Mouse (Mus musculus) large intestine, adult 2 months (tissue): ENCODE data around the gene Gm14597. TPM values are rescaled to one million over a fixed set of nuclear protein-coding genes. Genes with fewer than 3 reads are reported as not detected.
A peak's percentile ranks its signal among the peaks of the same experiment; 100 is the strongest.
"Not testable (repeated sequence)": the region's sequence is repeated elsewhere in the genome, so short reads cannot be mapped to it uniquely, and the experiment has no call there.

Source experiments
- DNase-seq: peaks from one replicate; pipeline ENCODE4 v3.0.0-alpha.2; 2012; ENCODE audit warnings: low read depth, low spot score
- WGBS: fragments of 180-500 bp; shearing (Covaris S2); methylation state at CpG from one replicate; pipeline ENCODE4 v1.1.7; 2018; 5-methylcytosine and 5-hydroxymethylcytosine counted together
- polyA plus RNA-seq: library from polyadenylated mRNA; depleted of rRNA; stranded (reverse); fragments of >200 nt; gene quantifications from 2 replicates; pipeline ENCODE4 v1.2.3, GENCODE M21; 2012; rRNA removed

Gene Gm14597
- polyA plus RNA-seq, result not detected in 2 replicates

GRCm38 (mm10) chrX:53608879-53609278 is at the start of gene Gm14597:
Gene Gm14597, minus strand, starts transcription at chrX:53608979.
- 80% methylated on average over 3 of the region's 4 CpGs for WGBS
- not testable (repeated sequence) for DNase-seq

- DNase-seq, result not testable (repeated sequence)
- WGBS, result 61% methylated on average over 4 of the region's 4 CpGs
Observed at GRCm38 (mm10) chrX:53652917-53653316, 44.1 kb upstream of the Gm14597 start.

GRCm38 (mm10) chrX:53645885-53646284 is 37.1 kb upstream of the Gm14597 start:
- no peak for DNase-seq
- 54% methylated on average over 6 of the region's 6 CpGs for WGBS

GRCm38 (mm10) chrX:53642980-53643961 is 34.5 kb upstream of the Gm14597 start, which contains the start of gene Rtl8a:
Gene Rtl8a, minus strand, starts transcription at chrX:53643682.
- WGBS, result 19% methylated on average over 14 of the region's 50 CpGs
- DNase-seq, result peak; percentile 7

- DNase-seq, result not testable (repeated sequence)
- WGBS, result 75% methylated on average over 4 of the region's 4 CpGs
Observed at GRCm38 (mm10) chrX:53642604-53642979, 33.8 kb upstream of the Gm14597 start.

GRCm38 (mm10) chrX:53638107-53638506 is 29.3 kb upstream of the Gm14597 start:
- 49% methylated on average over 3 of the region's 3 CpGs for WGBS
- not testable (repeated sequence) for DNase-seq

- not testable (repeated sequence) for DNase-seq
Observed at GRCm38 (mm10) chrX:53611395-53611794, 2.6 kb upstream of the Gm14597 start.

- DNase-seq, result peak; percentile 22
- 0% methylated on average over 3 of the region's 3 CpGs for WGBS
Observed at GRCm38 (mm10) chrX:53610571-53610970, 1.8 kb upstream of the Gm14597 start.

- DNase-seq, result no peak
- 34% methylated on average over 15 of the region's 18 CpGs for WGBS
Observed at GRCm38 (mm10) chrX:53608122-53608813, 511 bp downstream of the Gm14597 start.

- WGBS, result 23% methylated on average over 20 of the region's 20 CpGs
- no peak for DNase-seq
Observed at GRCm38 (mm10) chrX:53607242-53608121, 1.3 kb downstream of the Gm14597 start, which contains the start of gene Rtl8c. Gene Rtl8c, plus strand, starts transcription at chrX:53608032.

GRCm38 (mm10) chrX:53606176-53606575 is 2.6 kb downstream of the Gm14597 start:
- WGBS, result 26% methylated on average over 1 of the region's 1 CpGs
- not testable (repeated sequence) for DNase-seq

- DNase-seq, result not testable (repeated sequence)
- WGBS, result 0% methylated on average over 1 of the region's 2 CpGs
Observed at GRCm38 (mm10) chrX:53599993-53600392, 8.8 kb downstream of the Gm14597 start.

GRCm38 (mm10) chrX:53583404-53583803 is 25.4 kb downstream of the Gm14597 start:
- DNase-seq, result not testable (repeated sequence)
- WGBS, result 86% methylated on average over 2 of the region's 4 CpGs

- not testable (repeated sequence) for DNase-seq
- WGBS, result 34% methylated on average over 2 of the region's 4 CpGs
Observed at GRCm38 (mm10) chrX:53581407-53581806, 27.4 kb downstream of the Gm14597 start.

GRCm38 (mm10) chrX:53579311-53579710 is 29.5 kb downstream of the Gm14597 start:
- WGBS, result 43% methylated on average over 1 of the region's 1 CpGs
- DNase-seq, result no peak

Other genes with a start within 250 kb of the Gm14597 start
- 2.3 and 3.5 TPM in 2 replicates for gene Mospd1, start 238.5 kb downstream of the Gm14597 start, polyA plus RNA-seq
- gene Etd, start 174.1 kb downstream of the Gm14597 start, polyA plus RNA-seq, result not detected in 2 replicates
- gene Rtl8c, start 947 bp downstream of the Gm14597 start, polyA plus RNA-seq, result 7.5 and 13.1 TPM in 2 replicates
- gene Rtl8a, start 34.7 kb upstream of the Gm14597 start, polyA plus RNA-seq, result 39.8 and 43.3 TPM in 2 replicates
- 35.6 and 43.6 TPM in 2 replicates for gene Rtl8b, start 61.4 kb upstream of the Gm14597 start, polyA plus RNA-seq
- gene 4930502E18Rik, start 115.8 kb upstream of the Gm14597 start, polyA plus RNA-seq, result not detected in 2 replicates
- not detected in 2 replicates for gene 1700013H16Rik, start 148.9 kb upstream of the Gm14597 start, polyA plus RNA-seq
- 0.11 TPM in 1 of 2 replicates, not detected in the other for gene Zfp36l3, start 167.4 kb upstream of the Gm14597 start, polyA plus RNA-seq
- 0.25 TPM in 1 of 2 replicates, not detected in the other for gene Xlr, start 188.7 kb upstream of the Gm14597 start, polyA plus RNA-seq